Mouse (Mus musculus): ENCODE data around the gene Aldh9a1. TPM values are rescaled to one million over a fixed set of nuclear protein-coding genes. Genes with fewer than 3 reads are reported as not detected.
A peak's percentile ranks its signal among the peaks of the same experiment; 100 is the strongest.

The Aldh9a1 gene
- polyA plus RNA-seq, 1 experiment from 2014 or later, result 47.3 TPM

DNA sequence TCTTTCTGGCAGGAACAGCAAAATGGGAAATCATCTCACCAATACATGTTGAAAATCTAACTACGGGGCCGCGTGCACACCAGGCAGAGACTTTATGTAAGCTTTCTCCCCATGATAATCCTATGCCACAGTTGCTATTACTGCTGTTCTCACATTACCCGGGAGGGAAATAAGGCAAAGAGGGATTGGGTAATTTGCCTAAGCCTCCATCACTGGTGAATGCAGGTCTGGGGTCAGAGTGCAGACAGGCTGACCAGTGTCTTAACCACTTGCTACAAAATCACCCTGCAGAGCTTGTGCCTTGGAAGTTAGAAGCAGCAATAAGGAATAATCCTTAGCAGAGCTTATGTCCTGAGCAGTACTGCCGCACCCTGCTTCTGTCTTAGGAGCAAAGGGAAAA is 35.8 kb downstream of the Aldh9a1 start:
- Histone ChIP-seq H3K9ac (no peak overlapping the region), H3K27me3 (no peaks in the 10 kb centered on the region), H3K36me3 (no peaks in the 10 kb centered on the region), H3K4me1 (peaks cover 15% of the 10 kb centered on the region; the same call in 1 of the 2 replicates), H3K9me3 (replicated peaks) (no peaks in the 10 kb centered on the region), H3K4me2 (replicated peaks) (no peak overlapping the region), H3K27ac (replicated peaks) (no peak overlapping the region), H3K4me3 (replicated peaks) (no peak overlapping the region)
- 55% methylated on average over 5 of the region's 5 CpGs for WGBS
- no peak for ATAC-seq (ENCODE audit: insufficient number of reproducible peaks, low FRiP score, low TSS enrichment, low read depth)

DNA sequence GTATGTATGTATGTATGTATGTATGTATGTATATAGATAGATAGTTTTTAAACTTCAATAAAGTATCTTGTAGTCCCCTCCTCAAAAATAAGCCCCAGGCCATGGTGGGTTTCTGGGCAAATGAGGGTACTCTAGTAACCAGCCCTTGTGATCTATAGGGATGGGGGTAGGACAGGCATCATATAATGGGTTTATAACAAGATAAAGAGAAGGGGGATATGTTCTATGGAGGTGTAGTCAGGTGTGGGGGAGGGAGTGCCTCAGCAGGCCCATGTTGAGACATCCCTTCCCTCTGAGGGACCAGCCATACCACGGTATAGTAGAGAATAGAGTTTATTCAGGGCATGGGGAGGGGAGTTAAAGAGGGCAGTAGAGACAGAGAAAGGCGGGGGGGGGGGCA is 36.7 kb downstream of the Aldh9a1 start:
- Histone ChIP-seq H3K4me2 (replicated peaks) (no peak overlapping the region), H3K4me3 (replicated peaks) (no peak overlapping the region), H3K27ac (replicated peaks) (no peak overlapping the region), H3K9me3 (replicated peaks) (no peaks in the 10 kb centered on the region), H3K36me3 (no peaks in the 10 kb centered on the region), H3K9ac (no peak overlapping the region), H3K4me1 (peaks cover 15% of the 10 kb centered on the region; the same call in 1 of the 2 replicates), H3K27me3 (no peaks in the 10 kb centered on the region)
- no peak for ATAC-seq (ENCODE audit: insufficient number of reproducible peaks, low FRiP score, low TSS enrichment, low read depth)
- 56% methylated on average over 1 of the region's 2 CpGs for WGBS

DNA sequence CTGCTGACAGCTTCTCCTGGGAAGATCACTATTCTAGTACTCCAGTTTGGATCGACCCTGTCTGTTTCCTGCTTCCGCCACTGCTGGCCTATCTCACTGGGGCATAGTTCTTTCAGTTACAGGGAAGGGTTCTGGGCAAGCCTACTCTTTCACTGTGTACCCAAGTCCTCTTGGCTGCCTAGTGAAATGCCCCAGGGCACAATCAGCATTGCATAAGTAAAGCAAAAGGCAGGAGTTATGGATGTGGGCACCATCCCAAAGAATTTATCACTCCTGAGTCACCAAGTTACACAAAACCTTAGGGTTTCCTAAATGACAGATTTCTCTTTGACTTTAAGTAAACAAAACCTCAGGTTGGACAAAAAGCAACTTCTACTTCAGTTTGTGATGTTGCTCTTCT is 37.5 kb downstream of the Aldh9a1 start:
- Histone ChIP-seq H3K27me3 (no peaks in the 10 kb centered on the region), H3K4me3 (replicated peaks) (no peak overlapping the region), H3K9me3 (replicated peaks) (no peaks in the 10 kb centered on the region), H3K27ac (replicated peaks) (no peak overlapping the region), H3K4me1 (peaks cover 15% of the 10 kb centered on the region; the same call in 1 of the 2 replicates), H3K4me2 (replicated peaks) (no peak overlapping the region), H3K9ac (no peak overlapping the region), H3K36me3 (no peaks in the 10 kb centered on the region)
- no peak for ATAC-seq (ENCODE audit: insufficient number of reproducible peaks, low FRiP score, low TSS enrichment, low read depth)
- WGBS, result 65% methylated on average over 2 of the region's 2 CpGs

DNA sequence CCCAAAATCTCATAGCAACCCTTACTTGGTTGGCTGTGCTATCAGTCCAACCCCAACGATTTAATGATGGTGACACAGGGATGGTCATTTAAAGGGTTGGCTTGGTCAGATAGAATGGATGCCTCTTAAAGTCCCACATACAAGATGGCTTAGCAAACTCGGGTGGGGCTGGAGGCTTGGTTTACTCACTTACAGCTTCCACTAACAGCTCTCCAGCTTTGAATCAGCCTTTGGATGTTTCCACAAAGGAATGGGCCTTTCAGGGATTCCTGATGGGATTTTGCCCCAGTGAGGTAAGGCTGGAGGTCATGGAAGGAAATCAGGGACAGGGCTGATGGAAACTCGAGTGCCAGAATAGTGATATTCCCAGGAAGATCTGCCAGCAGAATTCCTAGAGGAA is 38.0 kb downstream of the Aldh9a1 start:
- Histone ChIP-seq H3K4me1 (peaks cover 19% of the 10 kb centered on the region), H3K27me3 (no peaks in the 10 kb centered on the region), H3K27ac (replicated peaks) (no peak overlapping the region), H3K4me3 (replicated peaks) (no peak overlapping the region), H3K9ac (no peak overlapping the region), H3K4me2 (replicated peaks) (no peak overlapping the region), H3K9me3 (replicated peaks) (no peaks in the 10 kb centered on the region), H3K36me3 (no peaks in the 10 kb centered on the region)
- WGBS, result 74% methylated on average over 3 of the region's 3 CpGs
- no peak for ATAC-seq (ENCODE audit: insufficient number of reproducible peaks, low FRiP score, low TSS enrichment, low read depth)

DNA sequence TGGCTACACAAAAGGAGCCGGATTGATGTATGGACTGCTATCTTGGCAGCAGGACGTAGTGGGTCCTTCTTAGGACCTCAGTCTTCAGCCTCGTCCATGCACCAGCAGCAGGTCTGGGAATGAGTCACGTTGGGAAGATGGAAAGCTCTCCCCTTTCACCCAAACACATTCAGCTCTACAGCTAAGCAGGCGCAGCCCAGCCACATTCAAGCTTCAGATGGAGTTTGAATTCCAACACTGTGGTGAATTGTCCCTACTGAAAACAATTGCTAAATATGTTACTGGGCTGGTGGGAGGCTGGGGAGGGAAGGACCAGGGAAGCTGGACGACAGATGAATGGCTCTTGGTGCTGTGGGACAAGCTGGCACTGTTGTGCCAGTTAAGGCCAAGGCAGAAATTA is 38.8 kb downstream of the Aldh9a1 start:
- Histone ChIP-seq H3K36me3 (no peaks in the 10 kb centered on the region), H3K4me2 (replicated peaks) (no peak overlapping the region), H3K4me1 (peaks cover 26% of the 10 kb centered on the region), H3K27ac (replicated peaks) (no peak overlapping the region), H3K9ac (no peak overlapping the region), H3K9me3 (replicated peaks) (no peaks in the 10 kb centered on the region), H3K4me3 (replicated peaks) (no peak overlapping the region), H3K27me3 (no peaks in the 10 kb centered on the region)
- 76% methylated on average over 6 of the region's 6 CpGs for WGBS
- no peak for ATAC-seq (ENCODE audit: insufficient number of reproducible peaks, low FRiP score, low TSS enrichment, low read depth)

DNA sequence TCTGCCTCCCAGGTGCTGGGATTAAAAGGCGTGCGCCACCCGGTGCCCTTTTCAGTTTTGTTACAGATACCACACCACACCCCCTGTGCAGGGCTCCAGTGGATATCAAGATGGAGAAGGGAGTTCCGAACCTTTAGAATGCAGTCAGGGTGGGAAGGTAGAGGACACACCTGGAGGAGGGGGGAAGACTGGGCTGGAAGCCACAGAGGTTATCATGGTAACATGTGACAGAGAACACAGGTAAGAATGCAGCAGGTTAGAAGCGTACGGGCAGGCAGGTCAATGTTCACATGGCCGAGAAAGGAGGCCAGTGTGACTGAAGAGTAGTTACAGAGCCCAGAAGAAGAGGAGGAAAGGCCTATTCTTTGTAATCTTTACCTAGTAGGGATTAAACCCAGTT is 39.8 kb downstream of the Aldh9a1 start:
- H3K9ac ChIP-seq, result no peak overlapping the region
- H3K9me3 ChIP-seq (replicated peaks), result no peaks in the 10 kb centered on the region
- H3K36me3 ChIP-seq, result no peaks in the 10 kb centered on the region
- H3K4me1 ChIP-seq, result peaks cover 26% of the 10 kb centered on the region
- no peak overlapping the region for H3K4me3 ChIP-seq (replicated peaks)
- H3K27ac ChIP-seq (replicated peaks), result peak overlapping the region; percentile 48; the same call in 1 of the 2 replicates
- ATAC-seq (ENCODE audit: insufficient number of reproducible peaks, low FRiP score, low TSS enrichment, low read depth), result no peak
- no peaks in the 10 kb centered on the region for H3K27me3 ChIP-seq
- no peak overlapping the region for H3K4me2 ChIP-seq (replicated peaks)
- WGBS, result 87% methylated on average over 7 of the region's 7 CpGs

DNA sequence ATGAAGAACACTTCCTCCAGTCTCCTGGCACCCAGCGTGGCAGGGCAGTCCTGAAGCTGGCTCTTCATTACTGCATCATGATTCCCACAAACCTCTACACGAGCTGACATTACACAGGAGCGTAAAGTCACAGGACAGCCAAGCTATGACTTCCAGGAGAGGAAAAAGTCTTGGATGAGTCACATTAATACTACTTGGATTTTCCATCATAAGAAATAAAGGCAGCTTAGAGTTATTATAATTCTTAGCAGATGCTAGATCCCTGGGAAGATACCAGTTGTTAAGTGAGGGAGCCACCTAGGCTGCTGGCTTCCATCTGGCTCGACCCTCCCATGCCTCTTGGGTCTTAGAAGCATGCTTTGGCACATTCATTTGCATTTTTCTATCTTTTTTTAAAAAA is 40.6 kb downstream of the Aldh9a1 start:
- Histone ChIP-seq H3K27ac (replicated peaks) (peak overlapping the region; percentile 48; the same call in 1 of the 2 replicates), H3K36me3 (no peaks in the 10 kb centered on the region), H3K4me3 (replicated peaks) (no peak overlapping the region), H3K4me1 (peaks cover 26% of the 10 kb centered on the region), H3K27me3 (no peaks in the 10 kb centered on the region; the same call in 1 of the 2 replicates), H3K4me2 (replicated peaks) (no peak overlapping the region), H3K9me3 (replicated peaks) (no peaks in the 10 kb centered on the region), H3K9ac (no peak overlapping the region)
- no peak for ATAC-seq (ENCODE audit: insufficient number of reproducible peaks, low FRiP score, low TSS enrichment, low read depth)
- 39% methylated on average over 4 of the region's 4 CpGs for WGBS

DNA sequence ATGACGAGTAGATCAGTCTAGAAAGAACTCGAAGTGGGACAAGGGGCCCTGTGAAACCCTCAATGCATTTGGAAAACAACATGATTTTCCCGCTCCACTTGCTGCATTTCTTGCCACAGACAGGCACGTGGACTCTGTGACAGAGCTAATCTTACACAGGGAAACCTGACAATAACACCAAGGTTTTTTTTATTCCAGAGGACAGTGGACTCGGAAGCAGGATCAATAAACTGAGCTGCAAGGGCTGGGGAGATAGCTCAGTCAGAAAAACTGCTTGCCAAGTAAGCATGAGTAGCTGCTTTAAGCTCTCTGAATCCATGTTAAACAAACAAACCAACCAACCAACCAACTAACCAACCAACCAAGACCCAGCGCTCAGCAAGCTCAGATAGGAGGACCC is 41.5 kb downstream of the Aldh9a1 start:
- no peak for ATAC-seq (ENCODE audit: insufficient number of reproducible peaks, low FRiP score, low TSS enrichment, low read depth)
- H3K9me3 ChIP-seq (replicated peaks), result no peaks in the 10 kb centered on the region
- peaks cover 26% of the 10 kb centered on the region for H3K4me1 ChIP-seq
- peaks cover under 1% of the 10 kb centered on the region; the same call in 1 of the 2 replicates for H3K27me3 ChIP-seq
- no peak overlapping the region for H3K27ac ChIP-seq (replicated peaks)
- H3K36me3 ChIP-seq, result no peaks in the 10 kb centered on the region
- no peak overlapping the region for H3K9ac ChIP-seq
- 69% methylated on average over 6 of the region's 6 CpGs for WGBS
- H3K4me3 ChIP-seq (replicated peaks), result no peak overlapping the region
- no peak overlapping the region for H3K4me2 ChIP-seq (replicated peaks)

DNA sequence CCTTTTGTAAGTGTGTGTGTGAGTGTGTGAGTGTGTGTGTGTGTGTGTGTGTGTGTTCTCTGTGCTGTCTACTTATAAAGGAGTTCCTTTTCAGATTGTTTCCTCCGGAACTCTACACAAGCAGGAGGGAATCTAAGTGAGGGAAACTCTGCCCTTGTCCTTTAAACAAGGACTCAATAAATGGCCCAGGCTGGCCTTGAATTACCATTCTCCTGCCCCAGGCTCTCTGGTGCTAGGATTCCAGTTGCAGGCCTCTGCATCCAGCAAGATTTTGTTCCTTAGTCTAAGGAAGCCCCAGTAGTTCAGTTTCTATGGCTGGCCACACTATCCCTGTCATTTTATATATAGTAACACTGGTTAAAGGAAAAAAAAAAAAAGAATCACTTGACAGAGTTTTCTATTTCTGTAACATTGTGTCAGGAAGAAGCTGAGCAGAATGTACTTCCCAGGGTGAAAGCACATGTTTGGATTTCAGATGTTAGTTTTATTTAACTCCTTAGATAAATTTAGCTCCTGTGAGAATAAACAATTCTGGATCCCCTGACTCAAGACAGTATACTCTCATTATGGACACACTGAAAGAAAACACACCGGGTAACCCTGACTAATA is 42.3 kb downstream of the Aldh9a1 start:
- no peak overlapping the region for H3K9ac ChIP-seq
- H3K27me3 ChIP-seq, result peaks cover 9% of the 10 kb centered on the region; the same call in 1 of the 2 replicates
- H3K4me2 ChIP-seq (replicated peaks), result peak overlapping the region; percentile 94
- ATAC-seq (ENCODE audit: insufficient number of reproducible peaks, low FRiP score, low TSS enrichment, low read depth), result no peak
- WGBS, result 49% methylated on average over 2 of the region's 2 CpGs
- peaks cover 23% of the 10 kb centered on the region for H3K4me1 ChIP-seq
- peak overlapping the region; percentile 73 for H3K4me3 ChIP-seq (replicated peaks)
- H3K36me3 ChIP-seq, result no peaks in the 10 kb centered on the region
- H3K27ac ChIP-seq (replicated peaks), result peak overlapping the region; percentile 92
- H3K9me3 ChIP-seq (replicated peaks), result no peaks in the 10 kb centered on the region

DNA sequence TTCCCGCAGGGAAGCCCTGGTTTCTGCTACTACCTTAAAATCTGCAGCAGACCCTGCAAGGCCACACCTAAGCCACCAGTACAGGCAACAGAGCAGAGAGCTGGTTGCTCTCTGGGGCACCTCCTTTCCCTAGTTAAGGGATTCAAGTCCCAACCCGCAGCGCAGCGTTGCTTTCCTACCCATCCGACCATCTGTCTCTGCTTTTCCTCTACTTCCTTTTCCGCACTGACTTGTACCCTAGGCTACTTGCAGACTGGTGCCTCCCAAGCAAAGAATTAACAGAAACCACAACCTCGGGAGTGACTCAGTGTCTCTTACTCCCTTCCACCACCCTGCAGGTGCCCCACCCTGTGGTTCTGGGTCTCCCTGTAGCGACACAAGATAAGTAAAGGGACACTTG is 42.9 kb downstream of the Aldh9a1 start:
- H3K9me3 ChIP-seq (replicated peaks), result no peaks in the 10 kb centered on the region
- no peaks in the 10 kb centered on the region for H3K36me3 ChIP-seq
- peaks cover 23% of the 10 kb centered on the region for H3K4me1 ChIP-seq
- H3K27ac ChIP-seq (replicated peaks), result peak overlapping the region; percentile 92
- 4% methylated on average over 8 of the region's 8 CpGs for WGBS
- H3K4me3 ChIP-seq (replicated peaks), result peak overlapping the region; percentile 73
- H3K9ac ChIP-seq, result peak overlapping the region; percentile 42; the same call in 1 of the 2 replicates
- no peak for ATAC-seq (ENCODE audit: insufficient number of reproducible peaks, low FRiP score, low TSS enrichment, low read depth)
- H3K27me3 ChIP-seq, result peaks cover 9% of the 10 kb centered on the region; the same call in 1 of the 2 replicates
- H3K4me2 ChIP-seq (replicated peaks), result peak overlapping the region; percentile 94

DNA sequence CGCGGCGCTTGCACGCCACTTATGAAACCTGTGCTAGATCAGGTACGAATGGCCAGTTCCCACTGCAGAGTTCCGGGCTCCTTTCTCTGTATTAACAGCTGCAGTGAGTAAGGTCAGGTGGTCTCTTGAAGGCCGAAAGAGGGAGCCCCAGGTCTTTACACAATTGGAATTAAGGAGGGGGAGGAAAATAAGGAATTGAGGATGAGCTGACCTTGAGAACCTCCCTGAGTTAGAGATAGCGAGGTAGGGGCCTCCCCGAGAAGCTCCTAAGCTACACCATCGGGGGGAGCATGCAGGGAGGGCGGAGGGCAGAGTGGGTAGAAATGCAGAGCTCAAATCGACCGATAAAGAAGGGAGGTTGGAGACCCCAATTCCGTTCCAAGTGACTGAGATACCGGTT is 43.5 kb downstream of the Aldh9a1 start:
- peaks cover 23% of the 10 kb centered on the region for H3K4me1 ChIP-seq
- peak overlapping the region; percentile 42 for H3K9ac ChIP-seq
- peak overlapping the region; percentile 73 for H3K4me3 ChIP-seq (replicated peaks)
- H3K27ac ChIP-seq (replicated peaks), result peak overlapping the region; percentile 92
- peaks cover 9% of the 10 kb centered on the region; the same call in 1 of the 2 replicates for H3K27me3 ChIP-seq
- no peaks in the 10 kb centered on the region for H3K36me3 ChIP-seq
- ATAC-seq (ENCODE audit: insufficient number of reproducible peaks, low FRiP score, low TSS enrichment, low read depth), result no peak
- under 1% methylated on average over 15 of the region's 15 CpGs for WGBS
- H3K9me3 ChIP-seq (replicated peaks), result no peaks in the 10 kb centered on the region
- peak overlapping the region; percentile 94 for H3K4me2 ChIP-seq (replicated peaks)

Measured in embryonic facial prominence, embryonic 15.5 days (tissue).